ENCODE assay signal across 38 mouse cellular contexts in genomic region chr6:34889185-34889584, GRCm38 (mm10). TPM values are rescaled to one million over a fixed set of nuclear protein-coding genes. Genes with fewer than 3 reads are reported as not detected.
DNase-seq lines count a peak whose midpoint lies in the region; ATAC-seq and TF ChIP-seq lines count a peak whose summit lies in the region.
"Had no signal": no experiment of that assay in that cellular context is flagged by ENCODE, and none has a peak within 500 bp of the region (broad histone marks: within the 10 kb centered on the region; RNA-seq: fewer than 3 reads in every experiment).

No protein-coding gene starts in this region.

- 63% methylated on average over 4 of the region's 4 CpGs for WGBS in forebrain, embryonic 12.5 days
- WGBS in forebrain, embryonic 11.5 days = 57% methylated on average over 4 of the region's 4 CpGs
- WGBS in kidney, embryonic 14.5 days = 36% methylated on average over 4 of the region's 4 CpGs
- 46% methylated on average over 4 of the region's 4 CpGs for WGBS in embryonic facial prominence, embryonic 14.5 days

- H3K36me3 ChIP-seq in forebrain, embryonic 12.5 days (replicated peaks) = peaks cover 63% of the 10 kb centered on the region
- no peaks in the 10 kb centered on the region; the same call in 1 of the 2 replicates for H3K36me3 ChIP-seq in forebrain, embryonic 11.5 days (ENCODE audit: control insufficient read depth, insufficient read depth, low read length)
- H3K36me3 ChIP-seq in kidney, embryonic 14.5 days (ENCODE audit: control insufficient read depth, insufficient read depth, low read length) = peaks cover 45% of the 10 kb centered on the region
- H3K36me3 ChIP-seq in embryonic facial prominence, embryonic 14.5 days (ENCODE audit: control insufficient read depth, insufficient read depth, low read length) = peaks cover 76% of the 10 kb centered on the region

- H3K9ac ChIP-seq in forebrain, embryonic 12.5 days = no peak overlapping the region
- no peak overlapping the region for H3K9ac ChIP-seq in forebrain, embryonic 11.5 days (ENCODE audit: low read length)
- H3K9ac ChIP-seq in kidney, embryonic 14.5 days (ENCODE audit: low read depth, low read length) = no peak overlapping the region
- 0 out of 2 replicates have a peak overlapping the region, but pooled peaks have one; percentile 15 for H3K9ac ChIP-seq in embryonic facial prominence, embryonic 14.5 days (ENCODE audit: low read depth, low read length)
- H3K9ac ChIP-seq: embryonic facial prominence, embryonic 15.5 days; hindbrain, embryonic 13.5 days; limb, embryonic 13.5 days; liver, embryonic 12.5 days; midbrain, embryonic 13.5 days had no signal

- ATAC-seq in forebrain, embryonic 12.5 days (ENCODE audit: low FRiP score) = no peak
- no peak for ATAC-seq in forebrain, embryonic 11.5 days (replicated peaks; ENCODE audit: low FRiP score)
- peak; percentile 88 for ATAC-seq in kidney, embryonic 14.5 days (ENCODE audit: low FRiP score, low TSS enrichment)
- no peak for ATAC-seq in embryonic facial prominence, embryonic 14.5 days (ENCODE audit: low read depth)
- ATAC-seq: forebrain, embryonic 16.5 days; liver, embryonic 12.5 days; lung, postnatal 0 days; midbrain, embryonic 13.5 days had no signal

- TF ChIP-seq CTCF in layer of hippocampus, adult 2 months (conservative IDR thresholded peaks at IDR 0.05) = no peak

- H3K4me3 ChIP-seq in forebrain, embryonic 12.5 days (replicated peaks) = no peak overlapping the region
- no peak overlapping the region for H3K4me3 ChIP-seq in forebrain, embryonic 11.5 days (ENCODE audit: low read depth, low read length)
- no peak overlapping the region for H3K4me3 ChIP-seq in kidney, embryonic 14.5 days (ENCODE audit: low read length)
- no peak overlapping the region for H3K4me3 ChIP-seq in layer of hippocampus, adult 2 months
- H3K4me3 ChIP-seq in embryonic facial prominence, embryonic 14.5 days (ENCODE audit: low read depth, low read length) = no peak overlapping the region
- H3K4me3 ChIP-seq: embryonic facial prominence, embryonic 15.5 days; heart, embryonic 10.5 days; hindbrain, embryonic 13.5 days; limb, embryonic 13.5 days; liver, embryonic 12.5 days; megakaryocyte, embryonic 14.5 days; midbrain, embryonic 13.5 days had no signal

- no peak for DNase-seq in forebrain, embryonic 11.5 days (ENCODE audit: low spot score)
- DNase-seq in kidney, postnatal 25 days = no peak
- DNase-seq in layer of hippocampus, adult 2 months (ENCODE audit: low spot score in 2 of 2) = no peak
- DNase-seq in layer of hippocampus, postnatal 25 days (ENCODE audit: extremely low spot score in 1 of 2, low spot score in 1 of 2) = no peak
- DNase-seq in embryonic facial prominence, embryonic 14.5 days (ENCODE audit: low spot score) = no peak
- DNase-seq in gastrocnemius, postnatal 4 days (ENCODE audit: low spot score in 2 of 2) = no peak
- DNase-seq: adrenal gland, postnatal 14 days; cerebellum, adult 11 months; cerebellum, adult 9-11 months; embryo, embryonic 11 days; heart, postnatal 36 days; kidney, adult 2 months; lung, adult 18-20 months; lung, postnatal 4 days; retina, postnatal 1 day; right cerebral cortex, postnatal 14 days had no signal

- no peaks in the 10 kb centered on the region for H3K27me3 ChIP-seq in forebrain, embryonic 12.5 days
- no peaks in the 10 kb centered on the region for H3K27me3 ChIP-seq in forebrain, embryonic 11.5 days (ENCODE audit: control insufficient read depth, insufficient read depth, low read length)
- H3K27me3 ChIP-seq in kidney, embryonic 14.5 days (ENCODE audit: control insufficient read depth, insufficient read depth, low read length) = no peaks in the 10 kb centered on the region
- H3K27me3 ChIP-seq in embryonic facial prominence, embryonic 14.5 days (replicated peaks; ENCODE audit: control insufficient read depth, insufficient read depth, low read length) = no peaks in the 10 kb centered on the region
- H3K27me3 ChIP-seq: embryonic facial prominence, embryonic 15.5 days; hindbrain, embryonic 13.5 days; limb, embryonic 13.5 days; liver, embryonic 12.5 days; megakaryocyte, embryonic 14.5 days had no signal

- H3K4me1 ChIP-seq in forebrain, embryonic 12.5 days = peaks cover 18% of the 10 kb centered on the region
- peaks cover 10% of the 10 kb centered on the region for H3K4me1 ChIP-seq in forebrain, embryonic 11.5 days (replicated peaks; ENCODE audit: control insufficient read depth, insufficient read depth, low read length)
- peaks cover 9% of the 10 kb centered on the region; the same call in 1 of the 2 replicates for H3K4me1 ChIP-seq in kidney, embryonic 14.5 days (ENCODE audit: control insufficient read depth, insufficient read depth, low read length)
- H3K4me1 ChIP-seq in embryonic facial prominence, embryonic 14.5 days (ENCODE audit: control insufficient read depth, insufficient read depth, low read length) = no peaks in the 10 kb centered on the region; the same call in 1 of the 2 replicates
- H3K4me1 ChIP-seq: limb, embryonic 13.5 days; liver, embryonic 12.5 days had no signal

- no peak overlapping the region for H3K4me2 ChIP-seq in forebrain, embryonic 12.5 days
- H3K4me2 ChIP-seq in forebrain, embryonic 11.5 days (ENCODE audit: low read depth, low read length, severe bottlenecking) = no peak overlapping the region
- no peak overlapping the region for H3K4me2 ChIP-seq in kidney, embryonic 14.5 days (replicated peaks; ENCODE audit: low read depth, low read length)
- H3K4me2 ChIP-seq in embryonic facial prominence, embryonic 14.5 days (ENCODE audit: low read depth, low read length) = no peak overlapping the region
- H3K4me2 ChIP-seq: embryonic facial prominence, embryonic 15.5 days; hindbrain, embryonic 13.5 days; limb, embryonic 13.5 days; liver, embryonic 12.5 days; midbrain, embryonic 13.5 days had no signal

- 0 out of 2 replicates have a peak overlapping the region, but pooled peaks have one; percentile 5 for H3K27ac ChIP-seq in forebrain, embryonic 12.5 days
- H3K27ac ChIP-seq in forebrain, embryonic 11.5 days (ENCODE audit: low read depth, low read length) = no peak overlapping the region
- H3K27ac ChIP-seq in kidney, embryonic 14.5 days (ENCODE audit: low read depth, low read length) = no peak overlapping the region
- H3K27ac ChIP-seq in layer of hippocampus, adult 2 months = peak overlapping the region; percentile 10; the same call in 1 of the 2 replicates
- H3K27ac ChIP-seq in embryonic facial prominence, embryonic 14.5 days (replicated peaks; ENCODE audit: low read depth, low read length) = no peak overlapping the region
- H3K27ac ChIP-seq: embryonic facial prominence, embryonic 15.5 days; heart, embryonic 10.5 days; hindbrain, embryonic 13.5 days; limb, embryonic 13.5 days; liver, embryonic 12.5 days; midbrain, embryonic 13.5 days had no signal

- H3K9me3 ChIP-seq in forebrain, embryonic 12.5 days = no peaks in the 10 kb centered on the region
- no peaks in the 10 kb centered on the region for H3K9me3 ChIP-seq in forebrain, embryonic 11.5 days (ENCODE audit: control insufficient read depth, low read length)
- H3K9me3 ChIP-seq in kidney, embryonic 14.5 days (ENCODE audit: control insufficient read depth, low read length) = no peaks in the 10 kb centered on the region
- no peaks in the 10 kb centered on the region for H3K9me3 ChIP-seq in embryonic facial prominence, embryonic 14.5 days (ENCODE audit: control insufficient read depth, low read length)
- H3K9me3 ChIP-seq: embryonic facial prominence, embryonic 15.5 days; heart, embryonic 10.5 days; hindbrain, embryonic 13.5 days; limb, embryonic 13.5 days; liver, embryonic 12.5 days; megakaryocyte, embryonic 14.5 days; midbrain, embryonic 13.5 days had no signal

RNA-seq across cellular contexts. Expression of gene Cyren, which starts 11.3 kb away (rescaled TPM):
- 16.4 and 16.8 TPM in 2 replicates for polyA plus RNA-seq in forebrain, embryonic 12.5 days (2016; fragmentation: Nextera tagmentation; extraction: Ambion mirVana)
- 13.7 and 13.9 TPM in 2 replicates for polyA plus RNA-seq in forebrain, embryonic 11.5 days (2014; fragmentation: Nextera tagmentation; extraction: Ambion mirVana)
- polyA plus RNA-seq in kidney, embryonic 14.5 days (2014; fragmentation: Nextera tagmentation; extraction: Ambion mirVana) = 13.1 and 14.2 TPM in 2 replicates
- total RNA-seq in layer of hippocampus, adult 2 months (2021) = 1 to 10 TPM; 5.5 to 5.9 TPM
- 1 to 10 TPM; 4.8 TPM for total RNA-seq in layer of hippocampus, postnatal 25 days (2021)
- 9.6 and 10.7 TPM in 2 replicates for polyA plus RNA-seq in embryonic facial prominence, embryonic 14.5 days (2014; fragmentation: Nextera tagmentation; extraction: Ambion mirVana)
- total RNA-seq in gastrocnemius, postnatal 4 days (2021) = 1 to 10 TPM; 7.9 TPM

RNA-seq across cellular contexts. Expression of gene Wdr91, which starts 21.5 kb away (rescaled TPM):
- polyA plus RNA-seq in forebrain, embryonic 12.5 days (2016; fragmentation: Nextera tagmentation; extraction: Ambion mirVana) = 11.0 and 12.3 TPM in 2 replicates
- polyA plus RNA-seq in forebrain, embryonic 11.5 days (2014; fragmentation: Nextera tagmentation; extraction: Ambion mirVana) = 12.3 and 12.9 TPM in 2 replicates
- 7.3 and 11.0 TPM in 2 replicates for polyA plus RNA-seq in kidney, embryonic 14.5 days (2014; fragmentation: Nextera tagmentation; extraction: Ambion mirVana)
- 10 to 100 TPM; 34.9 to 37.9 TPM for total RNA-seq in layer of hippocampus, adult 2 months (2021)
- 10 to 100 TPM; 38.7 to 41.3 TPM for total RNA-seq in layer of hippocampus, postnatal 25 days (2021)
- 8.6 and 10.2 TPM in 2 replicates for polyA plus RNA-seq in embryonic facial prominence, embryonic 14.5 days (2014; fragmentation: Nextera tagmentation; extraction: Ambion mirVana)
- total RNA-seq in gastrocnemius, postnatal 4 days (2021) = 10 to 100 TPM; 17.5 to 18.7 TPM

RNA-seq across cellular contexts. Expression of gene Tmem140, which starts 26.2 kb away (rescaled TPM):
- 1.5 and 1.8 TPM in 2 replicates for polyA plus RNA-seq in forebrain, embryonic 12.5 days (2016; fragmentation: Nextera tagmentation; extraction: Ambion mirVana)
- 0.89 and 1.2 TPM in 2 replicates for polyA plus RNA-seq in forebrain, embryonic 11.5 days (2014; fragmentation: Nextera tagmentation; extraction: Ambion mirVana)
- polyA plus RNA-seq in kidney, embryonic 14.5 days (2014; fragmentation: Nextera tagmentation; extraction: Ambion mirVana) = 0.64 and 1.0 TPM in 2 replicates
- 1 to 10 TPM; 2.3 to 2.9 TPM for total RNA-seq in layer of hippocampus, adult 2 months (2021)
- 1 to 10 TPM; 1.9 to 2.0 TPM for total RNA-seq in layer of hippocampus, postnatal 25 days (2021)
- 2.4 TPM in 2 replicates for polyA plus RNA-seq in embryonic facial prominence, embryonic 14.5 days (2014; fragmentation: Nextera tagmentation; extraction: Ambion mirVana)
- total RNA-seq in gastrocnemius, postnatal 4 days (2021) = 1 to 10 TPM; 8.6 to 9.7 TPM

RNA-seq across cellular contexts. Expression of gene Stra8, which starts 30.8 kb away (rescaled TPM):
- polyA plus RNA-seq in forebrain, embryonic 12.5 days (2016; fragmentation: Nextera tagmentation; extraction: Ambion mirVana) = not detected in 2 replicates
- not detected in 2 replicates for polyA plus RNA-seq in forebrain, embryonic 11.5 days (2014; fragmentation: Nextera tagmentation; extraction: Ambion mirVana)
- not detected in 2 replicates for polyA plus RNA-seq in kidney, embryonic 14.5 days (2014; fragmentation: Nextera tagmentation; extraction: Ambion mirVana)
- total RNA-seq in layer of hippocampus, adult 2 months (2021) = not detected
- total RNA-seq in layer of hippocampus, postnatal 25 days (2021) = not detected
- polyA plus RNA-seq in embryonic facial prominence, embryonic 14.5 days (2014; fragmentation: Nextera tagmentation; extraction: Ambion mirVana) = not detected in 2 replicates
- not detected for total RNA-seq in gastrocnemius, postnatal 4 days (2021)
- total RNA-seq: adrenal gland, postnatal 14 days; gastrocnemius, adult 8-10 months; granulocyte monocyte progenitor cell, adult 5-6 weeks; heart, postnatal 36 days; layer of hippocampus, adult 18-20 months; layer of hippocampus, postnatal 14 days; left cerebral cortex, adult 8-10 months; left cerebral cortex, postnatal 36 days; monocyte, adult 5-6 weeks had no signal
- polyA plus RNA-seq: embryonic facial prominence, embryonic 15.5 days; forebrain, embryonic 16.5 days; heart, embryonic 10.5 days; hindbrain, embryonic 13.5 days; kidney, adult 2 months; limb, embryonic 13.5 days; liver, embryonic 12.5 days; midbrain, embryonic 13.5 days; neural tube, embryonic 14.5 days; small intestine, adult 2 months; stomach, embryonic 14.5 days; urinary bladder, adult 2 months had no signal

Comparison
In these comparisons a context has a peak if more than half of its experiments do, and no peak if none do; other contexts are left out.
1. H3K27ac ChIP-seq: peak in forebrain, embryonic 12.5 days (single experiment) and layer of hippocampus, adult 2 months (single experiment); none in forebrain, embryonic 11.5 days (single experiment), kidney, embryonic 14.5 days (single experiment) and embryonic facial prominence, embryonic 14.5 days (single experiment).